Mouse (Mus musculus) thymus, adult 2 months (tissue): ENCODE data around the gene Pdxk.

ENCODE experiments used
- CTCF ChIP-seq: fragments of 200-500 bp; IDR thresholded peaks from 2 replicates; pipeline ENCODE4 v1.5.1; 2012; ENCODE audit warnings: mild to moderate bottlenecking, control low read depth, low read length, moderate library complexity, borderline replicate concordance; ENCODE audit not compliant: control insufficient read depth, poor library complexity, insufficient read depth; ENCODE audit errors: extremely low read depth
- POLR2A ChIP-seq: fragments of 200-500 bp; IDR thresholded peaks from 2 replicates; pipeline ENCODE4 v1.6.1; 2012; ENCODE audit warnings: mild to moderate bottlenecking, low read length, control low read depth, moderate library complexity; ENCODE audit not compliant: control insufficient read depth, poor library complexity, insufficient read depth; ENCODE audit errors: extremely low read depth

DNA sequence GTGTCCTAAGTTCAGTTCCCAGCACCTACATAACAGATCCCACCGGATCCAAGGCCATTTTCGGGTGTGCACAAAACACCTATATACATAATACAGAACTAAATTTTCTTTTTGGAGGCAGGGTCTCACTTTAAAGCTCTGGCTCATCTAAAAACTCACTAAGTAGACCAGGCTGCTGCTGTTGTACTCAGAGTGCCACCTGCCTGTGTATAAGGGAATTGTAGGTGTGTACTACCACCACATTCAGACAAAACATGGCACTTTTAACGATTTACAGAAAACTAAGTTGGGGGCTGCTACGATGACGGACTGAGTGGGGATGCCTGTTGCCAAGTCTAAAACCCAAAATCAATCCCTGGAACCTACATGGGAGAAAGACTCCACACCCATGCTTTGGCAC is 14.0 kb downstream of the Pdxk start:
- TF ChIP-seq POLR2A: no peak
- no peak for TF ChIP-seq CTCF
